Mouse (Mus musculus): ENCODE data around the gene Fubp1.

DNA sequence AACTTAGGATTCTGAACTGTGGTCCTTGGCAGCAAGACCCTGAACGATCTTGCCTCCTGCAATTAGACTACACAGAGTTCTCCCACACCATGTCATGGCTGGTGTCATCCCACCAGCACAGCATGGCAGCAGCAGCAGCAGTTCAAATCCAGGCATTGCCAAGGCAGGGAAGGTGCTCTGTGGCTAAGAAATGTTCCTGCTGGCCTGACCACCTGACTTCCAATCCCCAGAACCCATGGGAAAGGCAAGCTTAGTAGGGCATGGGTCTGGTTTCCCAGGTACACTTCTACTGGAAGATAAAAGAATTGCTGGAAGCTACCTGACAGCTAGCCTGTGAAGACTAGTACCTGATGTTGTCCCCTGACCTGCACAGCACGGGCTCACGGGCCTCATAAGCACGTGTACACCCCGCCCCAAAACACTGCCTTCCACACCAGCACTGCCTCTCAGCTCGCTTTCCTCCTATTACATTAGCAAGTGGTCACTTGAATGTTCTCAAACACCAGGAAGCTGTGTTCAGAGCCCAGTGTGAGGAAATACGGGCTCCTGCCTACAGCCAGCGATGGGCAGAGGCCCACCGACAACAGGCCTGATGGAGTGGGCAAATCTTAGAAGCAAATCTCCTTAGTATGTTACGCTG, 61.0 kb downstream of the Fubp1 start:
- no peak for TF ChIP-seq CTCF (IDR thresholded peaks at IDR 0.05; ENCODE audit: borderline replicate concordance, insufficient read depth, low read length)
- no peak for TF ChIP-seq POLR2A (IDR thresholded peaks at IDR 0.05; ENCODE audit: low read depth, low read length)
